Mouse (Mus musculus) embryonic fibroblast, embryonic 13.5 days (primary cell): ENCODE data around the gene Tap1.

Experiments used
- CTCF ChIP-seq: IDR thresholded peaks from 2 replicates; pipeline ENCODE4 v1.5.1; 2011; ENCODE audit warnings: mild to moderate bottlenecking, control low read depth, low read length, moderate library complexity, borderline replicate concordance; ENCODE audit not compliant: insufficient read depth
- POLR2A ChIP-seq: IDR thresholded peaks from 2 replicates; pipeline ENCODE4 v1.6.1; 2011; ENCODE audit warnings: low read depth, mild to moderate bottlenecking, control low read depth, low read length, moderate library complexity

DNA sequence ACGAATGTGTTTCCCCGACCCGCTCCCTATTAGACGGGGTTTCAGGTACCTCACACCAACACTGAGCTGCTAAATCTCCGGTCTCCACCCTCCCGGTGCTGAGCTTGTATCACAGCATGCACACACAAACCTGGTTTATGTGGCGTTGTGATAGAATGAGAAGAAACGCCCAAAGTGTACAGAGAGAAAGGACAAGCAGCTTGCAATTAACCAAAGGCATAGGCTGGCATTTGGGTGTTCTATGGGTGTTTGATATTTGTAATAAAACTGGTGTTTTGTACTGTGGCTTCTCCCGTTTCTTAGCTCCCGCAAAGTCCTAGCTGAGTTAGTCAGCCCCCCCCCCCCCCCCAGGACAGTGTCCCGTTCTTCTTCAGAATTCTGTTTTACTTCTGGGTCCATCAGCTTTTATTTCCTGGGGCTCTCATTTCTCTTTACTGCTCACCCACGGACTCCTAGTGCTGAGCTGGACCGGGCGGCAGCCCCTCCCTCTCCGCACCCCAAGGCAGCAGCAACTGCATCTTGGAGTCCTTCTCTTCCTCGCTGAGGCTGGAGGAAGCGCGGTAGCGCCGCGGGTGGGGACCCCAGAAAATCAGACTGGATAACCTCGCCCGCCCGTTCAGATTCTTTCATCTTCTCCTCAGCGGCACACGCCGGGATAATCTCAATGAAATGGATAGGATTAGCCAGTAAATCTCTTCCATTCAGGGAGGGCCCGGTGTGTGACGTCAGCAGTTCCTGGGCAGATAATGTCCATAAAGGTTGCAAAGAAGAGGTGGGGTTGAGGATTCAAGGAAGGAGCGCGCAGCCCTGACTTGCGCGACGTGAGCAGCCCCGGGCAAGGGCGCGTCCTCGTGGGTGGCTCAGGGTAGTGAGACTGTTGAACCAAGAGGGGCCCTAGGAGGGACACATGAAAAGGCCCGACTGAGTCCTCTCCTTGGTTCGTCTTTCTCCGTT, 9.9 kb downstream of the Tap1 start, which contains the start of gene Psmb8:
- TF ChIP-seq CTCF: no peak
- 0 out of 2 replicates have a peak, but pooled peaks have one; percentile 40 for TF ChIP-seq POLR2A
